Mouse (Mus musculus) E14TG2a.4 (cell line): ENCODE measurements around the gene Fcrls.
A peak's percentile ranks its signal among the peaks of the same experiment; 100 is the strongest.

Experiments
- CTCF ChIP-seq: conservative IDR thresholded peaks from 2 replicates; pipeline ENCODE4 v1.5.1; 2014; ENCODE audit warnings: low read length
- POU5F1 ChIP-seq: IDR thresholded peaks from 2 replicates; pipeline ENCODE4 v1.6.1; 2014; ENCODE audit warnings: low read length, borderline replicate concordance

DNA sequence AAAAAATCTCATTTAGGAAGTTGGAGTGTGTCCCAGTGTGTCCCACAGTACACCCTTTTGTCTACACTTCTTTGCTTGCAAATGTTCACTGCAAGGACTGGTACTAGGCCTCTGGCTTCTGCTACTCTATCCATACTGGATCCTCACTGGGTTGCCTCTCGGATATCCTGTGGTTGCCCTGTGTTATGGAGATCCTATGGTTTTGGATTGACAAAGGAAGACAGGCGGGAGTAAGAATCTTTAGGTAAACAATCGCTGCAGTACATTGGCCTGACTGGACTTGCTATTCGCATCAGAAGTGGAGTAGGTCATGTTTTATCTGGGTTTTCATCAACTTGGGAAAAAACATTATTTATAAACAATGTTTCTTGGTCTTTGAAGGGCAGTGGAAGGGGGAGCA is 22.6 kb downstream of the Fcrls start:
- no peak for TF ChIP-seq CTCF
- TF ChIP-seq POU5F1: peak; percentile 50; the same call in 1 of the 2 replicates
